Mouse (Mus musculus) mesoderm, embryonic 11.5 days (tissue): Measurements from ENCODE around the gene Slfn3.
"Not testable (repeated sequence)": the region's sequence is repeated elsewhere in the genome, so short reads cannot be mapped to it uniquely, and the experiment has no call there.

ENCODE experiments used
- DNase-seq: peaks from one replicate; pipeline ENCODE4 v3.0.0-alpha.2; 2012; ENCODE audit warnings: low read depth, low spot score

The Slfn3 gene

GRCm38 (mm10) chr11:83191134-83191893 is at the start of gene Slfn3:
Gene Slfn3 (plus strand): TSS chr11:83191330.
- no peak for DNase-seq

GRCm38 (mm10) chr11:83148939-83149338 is 42.2 kb upstream of the Slfn3 start:
- not testable (repeated sequence) for DNase-seq

DNA sequence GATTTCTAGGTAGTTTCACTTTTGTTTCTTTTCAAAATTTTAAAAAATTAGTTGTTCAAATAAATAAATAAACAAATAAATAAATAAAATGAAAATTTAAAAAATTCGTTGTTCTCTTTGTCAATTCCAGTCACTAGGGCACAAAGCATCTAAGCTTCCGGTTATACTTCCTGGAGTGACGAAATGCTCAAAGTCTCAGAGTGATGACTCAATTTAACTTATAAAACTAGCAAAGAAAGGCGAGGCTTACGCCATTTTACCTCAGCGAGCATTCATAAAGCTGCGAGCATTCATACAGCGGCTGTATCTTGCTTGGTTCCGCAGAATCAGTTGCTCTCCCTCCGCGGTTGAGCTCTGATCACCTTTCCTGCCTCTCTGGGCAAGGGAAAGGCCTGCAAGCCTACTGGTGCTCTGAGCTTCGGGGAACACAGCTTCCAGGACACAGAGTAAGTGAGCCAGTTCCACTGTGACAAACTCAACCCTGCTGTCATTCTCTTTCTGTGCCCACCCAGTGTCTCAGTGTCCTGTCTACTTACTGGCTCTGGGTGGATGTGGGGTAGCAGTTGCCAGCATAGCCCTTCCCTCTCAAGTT is 16.1 kb upstream of the Slfn3 start, which contains the start of gene Slfn4:
Slfn4 (plus strand) TSS at position 239 of the 592 bp plus-strand sequence.
- no peak for DNase-seq

DNA sequence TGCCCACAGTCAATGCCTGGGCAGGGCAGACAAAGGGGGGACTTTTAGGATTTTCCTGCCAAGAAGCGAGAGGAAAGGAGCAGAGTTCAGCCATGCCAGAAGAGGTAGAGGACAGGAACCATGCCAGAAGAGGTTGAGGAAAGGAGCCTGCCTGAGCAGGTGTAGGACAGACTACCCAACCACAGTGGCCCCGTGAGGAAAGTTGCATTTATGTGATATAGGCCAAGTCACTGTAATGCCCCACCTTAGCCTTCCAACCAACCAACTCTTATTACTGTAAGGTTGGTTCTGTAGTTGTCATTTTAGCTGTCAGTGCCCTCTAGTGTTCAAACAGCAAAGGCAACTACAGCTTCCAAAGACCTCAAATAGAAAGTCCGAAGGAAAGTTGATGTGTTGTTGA is 871 bp downstream of the Slfn3 start:
- DNase-seq = peak; percentile 22

GRCm38 (mm10) chr11:83205002-83205401 is 13.9 kb downstream of the Slfn3 start:
- no peak for DNase-seq

DNA sequence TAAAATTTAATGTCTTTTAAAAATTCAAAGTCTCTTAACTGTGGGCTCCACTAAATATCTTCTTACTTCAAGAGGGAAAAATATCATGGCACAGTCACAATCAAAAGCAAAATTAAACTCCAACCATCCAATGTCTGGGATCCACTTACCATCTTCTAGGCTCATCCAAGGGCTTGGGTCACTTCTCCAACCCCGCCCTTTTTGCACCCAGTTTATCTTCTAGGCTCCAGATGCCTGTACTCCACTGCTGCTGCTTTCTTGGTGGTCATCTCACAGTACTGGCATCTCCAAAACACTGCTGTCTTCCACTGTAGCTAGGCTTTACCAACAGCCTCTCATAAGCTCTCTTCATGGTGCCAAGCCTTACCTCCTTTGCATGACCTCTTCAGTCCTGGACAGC is 25.0 kb downstream of the Slfn3 start:
- DNase-seq = no peak

GRCm38 (mm10) chr11:83221328-83221877 is 30.3 kb downstream of the Slfn3 start:
- no peak for DNase-seq

DNA sequence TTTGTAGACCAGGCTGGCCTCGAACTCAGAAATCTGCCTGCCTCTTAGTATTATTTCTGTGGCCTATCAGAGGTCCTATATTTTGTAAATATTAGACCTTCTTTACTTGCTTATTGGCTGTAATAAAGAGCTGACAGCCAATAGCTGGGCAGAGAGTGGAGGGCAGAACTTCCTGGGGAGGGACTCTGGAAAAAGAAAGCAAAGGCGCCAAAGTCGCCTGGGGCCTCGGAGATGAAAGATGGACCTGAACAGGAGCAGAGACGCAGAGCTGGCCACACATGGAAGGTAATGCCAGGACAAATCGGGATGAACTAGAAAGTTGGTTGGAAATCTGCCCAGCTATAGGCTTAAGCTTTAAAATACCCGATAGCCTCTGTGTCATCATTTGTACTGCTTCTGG is 32.2 kb downstream of the Slfn3 start:
- no peak for DNase-seq

DNA sequence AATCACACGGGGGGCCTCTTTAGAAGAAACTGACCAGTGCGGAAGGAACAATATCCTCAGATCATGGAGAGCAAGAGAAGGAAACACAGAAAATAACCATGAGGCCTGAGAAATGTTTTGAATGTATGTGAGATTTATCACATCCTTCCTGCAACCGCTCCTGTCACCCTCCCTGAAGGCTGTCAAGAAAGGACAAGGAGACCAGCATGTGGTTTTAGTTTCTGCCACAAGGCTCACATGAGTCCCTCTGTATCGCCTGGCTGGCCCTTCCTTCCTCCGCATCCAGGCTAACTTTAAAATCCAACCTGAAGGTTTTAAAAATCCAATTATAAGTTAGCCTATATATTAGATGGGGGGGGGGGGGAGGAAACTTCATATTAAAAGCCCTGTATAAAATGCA is 32.7 kb downstream of the Slfn3 start:
- DNase-seq = not testable (repeated sequence)

DNA sequence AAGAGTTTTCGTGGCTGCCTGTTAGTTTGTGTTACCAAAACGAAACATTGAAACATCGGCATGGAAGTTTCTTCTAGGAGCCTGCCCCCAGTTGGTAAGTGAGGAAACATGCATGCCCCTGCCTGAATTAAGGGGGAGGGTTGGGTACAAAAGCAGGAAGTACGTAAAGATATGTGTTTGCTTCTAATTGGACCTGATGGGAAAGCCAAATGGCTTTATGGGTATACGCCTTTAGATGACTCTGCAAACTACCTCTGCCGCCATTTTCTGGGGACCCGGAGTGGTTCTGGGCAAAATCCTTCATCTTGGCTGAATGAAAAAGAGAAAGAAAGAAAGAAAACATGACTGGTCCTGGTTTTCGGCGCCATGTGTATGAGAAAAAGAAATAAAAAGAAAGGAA is 33.1 kb downstream of the Slfn3 start:
- no peak for DNase-seq

DNA sequence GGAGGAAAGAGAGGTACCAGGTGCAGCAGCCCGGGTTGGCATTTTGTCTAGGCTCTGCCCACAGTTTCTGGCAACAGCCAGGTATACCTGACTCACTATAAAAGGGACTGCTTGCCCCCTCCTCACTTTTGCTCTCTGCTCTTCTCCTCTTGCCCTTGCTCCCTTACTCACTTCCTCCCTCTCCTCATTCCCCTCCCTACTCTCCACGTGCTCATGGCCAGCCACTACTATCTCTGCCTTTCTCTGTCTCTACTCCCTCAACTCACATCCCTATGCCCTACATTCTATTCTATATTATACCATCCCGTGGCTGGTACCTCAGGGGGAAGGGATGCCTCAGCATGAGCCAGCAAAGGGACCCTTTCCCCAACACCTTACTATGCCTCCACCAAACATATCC is 33.6 kb downstream of the Slfn3 start:
- no peak for DNase-seq

- no peak for DNase-seq
These were observed 34.3 kb downstream of the Slfn3 start for GRCm38 (mm10) chr11:83225371-83225960.

DNA sequence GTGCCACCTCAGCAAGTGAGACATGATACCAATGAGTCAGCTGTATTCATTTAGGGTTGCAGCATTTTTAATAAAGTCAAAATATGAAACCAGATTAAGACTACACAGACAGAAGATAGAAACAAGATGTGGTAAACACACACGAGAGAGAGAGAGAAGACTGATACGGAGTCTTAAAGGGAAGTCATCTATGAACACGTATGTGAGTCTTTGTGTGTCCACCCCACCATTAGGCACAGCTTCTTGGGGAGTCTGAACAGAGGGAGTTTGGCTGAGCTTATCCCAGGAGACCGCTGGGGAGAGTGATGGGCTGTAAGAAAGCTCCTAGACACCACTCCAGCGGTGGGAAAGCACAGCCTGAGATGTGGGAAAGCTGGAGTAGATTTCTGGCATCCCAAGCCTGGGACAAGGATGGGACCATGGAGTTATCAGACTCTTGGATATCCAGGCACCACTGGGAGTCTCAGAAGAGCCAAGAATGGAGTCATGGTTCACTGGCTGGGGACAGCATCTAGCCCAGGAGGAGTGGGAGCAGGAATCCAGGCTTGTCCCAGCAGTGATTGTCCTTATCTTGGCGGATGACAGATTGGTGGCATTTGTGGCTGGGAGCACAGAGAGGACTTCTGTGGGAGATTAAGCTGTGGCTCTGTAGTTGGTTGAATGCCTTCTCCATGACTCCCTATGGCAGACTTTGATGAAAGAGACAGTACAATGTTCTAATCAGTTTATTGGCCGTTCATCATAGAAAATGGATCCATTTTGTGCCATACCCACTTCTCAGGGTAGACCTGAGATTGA is 37.0 kb downstream of the Slfn3 start:
- no peak for DNase-seq

GRCm38 (mm10) chr11:83230966-83231365 is 39.8 kb downstream of the Slfn3 start:
- DNase-seq = no peak

DNA sequence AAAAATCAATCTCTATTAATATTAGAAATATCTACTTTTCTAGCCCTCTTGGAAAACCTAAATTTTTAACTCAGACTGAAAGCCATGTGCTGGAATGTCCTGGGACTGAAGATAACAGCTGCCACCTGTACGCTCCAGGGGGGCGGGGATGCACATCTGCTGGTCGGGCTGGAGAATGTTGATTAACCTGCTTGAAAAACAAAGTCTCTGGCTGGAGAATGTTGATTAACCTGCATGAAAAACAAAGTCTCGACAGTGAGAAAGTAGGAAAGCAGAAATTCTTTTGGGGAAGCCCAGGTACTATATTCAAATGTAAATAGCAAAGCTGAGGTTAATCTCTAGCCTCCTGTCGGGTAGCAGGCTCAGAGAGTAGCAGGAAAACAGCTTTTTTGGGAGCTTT is 42.5 kb downstream of the Slfn3 start:
- DNase-seq = peak; percentile 3

GRCm38 (mm10) chr11:83237390-83237789 is 46.3 kb downstream of the Slfn3 start:
- DNase-seq = not testable (repeated sequence)

DNA sequence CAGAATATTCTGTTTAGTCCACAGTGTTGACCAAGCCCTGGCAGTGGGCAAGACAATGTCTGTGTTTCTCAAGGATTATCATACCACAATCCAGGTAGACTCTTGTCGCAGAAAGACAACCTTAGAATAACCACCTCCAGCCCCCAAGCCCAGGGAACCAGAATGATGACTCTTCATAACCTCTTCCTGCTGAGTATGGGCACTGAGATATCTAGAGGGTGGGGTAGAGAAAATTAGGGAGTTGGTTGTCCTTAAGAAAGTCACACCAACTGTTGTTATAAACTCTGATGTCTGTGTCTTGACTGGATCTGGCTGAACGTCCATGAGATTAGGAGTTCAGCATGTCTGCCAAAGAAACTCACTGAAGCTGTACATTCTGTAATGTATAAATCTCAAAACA is 47.3 kb downstream of the Slfn3 start:
- DNase-seq = no peak

- no peak for DNase-seq
These were observed 48.7 kb downstream of the Slfn3 start for GRCm38 (mm10) chr11:83239811-83240210.

- not testable (repeated sequence) for DNase-seq
These were observed 66.1 kb downstream of the Slfn3 start for GRCm38 (mm10) chr11:83257211-83257610.

DNA sequence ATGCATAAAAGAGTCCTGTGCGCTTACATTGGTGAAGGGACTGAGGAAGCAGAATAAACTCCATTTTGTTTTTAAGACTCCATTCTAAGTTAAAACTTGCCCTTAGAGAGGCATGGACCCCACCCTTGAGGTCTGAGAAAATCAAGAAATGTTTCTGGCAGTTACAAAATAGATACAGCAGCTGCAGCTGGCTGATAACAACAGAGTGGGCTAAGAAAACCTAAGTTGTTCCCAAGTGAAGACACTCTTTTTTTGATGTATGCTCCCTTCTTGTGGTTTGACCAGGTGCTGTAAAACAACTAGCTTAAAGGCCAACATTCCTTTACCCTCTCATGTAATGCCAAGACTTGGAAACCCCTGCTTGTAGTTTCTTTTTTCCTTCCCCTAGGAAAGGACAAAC is 71.5 kb downstream of the Slfn3 start:
- DNase-seq = no peak

DNA sequence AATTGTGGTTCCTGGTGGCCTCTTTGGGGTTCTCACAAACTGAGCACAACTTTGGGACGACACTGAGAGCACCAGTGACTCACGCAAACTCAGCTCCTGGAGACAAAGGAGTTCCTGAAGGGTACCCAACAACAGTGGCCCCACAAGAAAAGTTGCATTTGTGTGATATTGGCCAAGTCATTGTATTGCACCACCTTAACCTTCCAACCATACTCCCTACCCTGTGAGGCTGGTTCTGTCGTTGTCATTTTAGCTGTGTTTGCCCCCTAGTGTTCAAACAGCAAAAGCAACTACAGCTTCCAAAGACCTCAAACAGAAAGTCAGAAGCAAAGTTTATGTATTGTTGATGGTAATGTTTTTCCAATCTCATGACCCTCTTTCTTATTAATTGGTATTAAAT is 72.0 kb downstream of the Slfn3 start:
- DNase-seq = peak; percentile 11
